9 mouse cellular contexts compared by ENCODE assay signal in the genomic region with DNA sequence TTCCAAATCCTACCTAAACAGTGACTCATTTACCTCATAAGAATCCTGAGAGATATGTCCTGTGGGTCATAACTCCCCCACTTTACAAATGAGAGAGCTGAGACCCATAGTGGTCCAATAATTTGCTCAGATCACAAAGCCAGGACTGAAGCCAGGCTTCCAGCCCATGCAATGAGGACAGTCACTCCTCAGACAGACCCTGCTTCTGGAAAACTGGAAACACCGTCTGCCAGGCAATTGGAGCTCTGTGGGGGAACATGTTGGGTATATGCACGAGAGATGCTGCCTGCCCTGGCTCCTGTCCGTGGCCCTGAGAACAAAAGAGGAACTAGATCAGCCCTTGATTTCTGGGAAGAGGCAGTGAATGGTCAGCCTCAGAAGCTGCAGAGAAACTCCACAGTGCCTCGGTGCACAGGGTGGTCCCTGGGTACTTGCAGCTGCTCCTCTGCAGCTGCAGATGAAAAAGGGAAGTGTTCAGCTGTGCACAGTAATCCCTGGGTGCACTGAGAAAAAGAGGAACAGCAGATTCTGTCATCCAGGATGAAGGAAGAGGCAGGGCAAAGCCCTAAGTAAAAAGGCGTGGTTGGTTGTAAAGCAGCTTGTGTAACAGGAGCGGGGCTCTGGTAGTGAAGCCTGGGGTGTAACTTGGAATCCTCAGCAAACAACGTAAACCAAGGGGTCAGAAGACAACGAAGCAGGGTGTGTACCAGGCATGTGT. TPM values are rescaled to one million over a fixed set of nuclear protein-coding genes. Genes with fewer than 3 reads are reported as not detected.
DNase-seq lines count a peak whose midpoint lies in the region; ATAC-seq and TF ChIP-seq lines count a peak whose summit lies in the region.
"Had no signal": no experiment of that assay in that cellular context is flagged by ENCODE, and none has a peak within 500 bp of the region (broad histone marks: within the 10 kb centered on the region; RNA-seq: fewer than 3 reads in every experiment).

No protein-coding gene starts in this region.

- WGBS in liver, embryonic 13.5 days (ENCODE audit: insufficient replicate concordance) = 12% methylated on average over 8 of the region's 8 CpGs
- WGBS in stomach, postnatal 0 days = 19% methylated on average over 8 of the region's 8 CpGs

- TF ChIP-seq EP300 in stomach, postnatal 0 days (optimal IDR thresholded peaks at IDR 0.05) = no peak

- intact Hi-C loops in gastrocnemius, postnatal 14 days (cut with DNase I; ENCODE audit: low total_unique reads) = no loop called here
- intact Hi-C loops in gastrocnemius, postnatal 36 days (cut with DNase I) = loop anchor here (5.0 kb wide), 1 partner anchor 42 kb away; no protein-coding TSS in a partner anchor

- peak; percentile 34 for DNase-seq in gastrocnemius, postnatal 14 days
- no peak for DNase-seq in gastrocnemius, postnatal 36 days
- peak; percentile 24 to 28 for DNase-seq in spleen, adult 18-20 months
- no peak for DNase-seq in spleen, adult 12 weeks (ENCODE audit: low spot score)
- DNase-seq in liver, embryonic 13.5 days = peak; percentile 8
- no peak for DNase-seq in stomach, postnatal 0 days (ENCODE audit: low spot score)
- DNase-seq in adrenal gland, postnatal 36 days = no peak

- no peak overlapping the region for H3K27ac ChIP-seq in liver, embryonic 13.5 days
- no peak overlapping the region for H3K27ac ChIP-seq in stomach, postnatal 0 days (replicated peaks)
- H3K27ac ChIP-seq: midbrain, embryonic 12.5 days had no signal

- no peak overlapping the region for H3K4me2 ChIP-seq in liver, embryonic 13.5 days
- no peak overlapping the region for H3K4me2 ChIP-seq in stomach, postnatal 0 days (replicated peaks; ENCODE audit: low read depth)
- H3K4me2 ChIP-seq: midbrain, embryonic 12.5 days had no signal

- H3K27me3 ChIP-seq in liver, embryonic 13.5 days = no peaks in the 10 kb centered on the region
- no peaks in the 10 kb centered on the region; the same call in 1 of the 2 replicates for H3K27me3 ChIP-seq in stomach, postnatal 0 days (ENCODE audit: control insufficient read depth, insufficient read depth, low read length)

- no peaks in the 10 kb centered on the region; the same call in 1 of the 2 replicates for H3K4me1 ChIP-seq in liver, embryonic 13.5 days (replicated peaks)
- no peaks in the 10 kb centered on the region for H3K4me1 ChIP-seq in stomach, postnatal 0 days (replicated peaks; ENCODE audit: control insufficient read depth, insufficient read depth)

- peak; percentile 41; the same call in 1 of the 2 replicates for ATAC-seq in liver, embryonic 13.5 days (ENCODE audit: low read depth)
- peak; percentile 49; the same call in 1 of the 2 replicates for ATAC-seq in stomach, postnatal 0 days (ENCODE audit: low FRiP score, low TSS enrichment)
- ATAC-seq in activated CD4-positive, CD25-positive, alpha-beta regulatory T cell, adult 4 months = no peak

- no peak overlapping the region for H3K4me3 ChIP-seq in liver, embryonic 13.5 days (replicated peaks)
- H3K4me3 ChIP-seq in stomach, postnatal 0 days (ENCODE audit: low read depth, low read length) = no peak overlapping the region
- H3K4me3 ChIP-seq: midbrain, embryonic 12.5 days had no signal

- no peaks in the 10 kb centered on the region for H3K9me3 ChIP-seq in liver, embryonic 13.5 days (replicated peaks)
- H3K9me3 ChIP-seq in stomach, postnatal 0 days (ENCODE audit: control insufficient read depth, low read length) = no peaks in the 10 kb centered on the region
- H3K9me3 ChIP-seq: midbrain, embryonic 12.5 days had no signal

- TF ChIP-seq CTCF in stomach, postnatal 0 days (IDR thresholded peaks at IDR 0.05; ENCODE audit: low read depth) = no peak

- no peaks in the 10 kb centered on the region for H3K36me3 ChIP-seq in liver, embryonic 13.5 days
- H3K36me3 ChIP-seq in stomach, postnatal 0 days (ENCODE audit: control insufficient read depth, insufficient read depth, low read length) = no peaks in the 10 kb centered on the region
- H3K36me3 ChIP-seq: midbrain, embryonic 12.5 days had no signal

- no peak overlapping the region for H3K9ac ChIP-seq in liver, embryonic 13.5 days
- no peak overlapping the region for H3K9ac ChIP-seq in stomach, postnatal 0 days (ENCODE audit: low read length)
- H3K9ac ChIP-seq: midbrain, embryonic 12.5 days had no signal

RNA-seq across cellular contexts. Expression of a gene that starts 5.5 kb away (rescaled TPM):
- total RNA-seq in gastrocnemius, postnatal 14 days (2021) = 10 to 100 TPM; 40.2 to 52.2 TPM
- total RNA-seq in gastrocnemius, postnatal 36 days (2021) = 10 to 100 TPM; 44.2 to 56.9 TPM
- 20.5 and 24.9 TPM in 2 replicates for polyA plus RNA-seq in liver, embryonic 13.5 days (2015; fragmentation: Nextera tagmentation; extraction: Ambion mirVana)
- 15.4 and 15.6 TPM in 2 replicates for polyA plus RNA-seq in stomach, postnatal 0 days (2015; fragmentation: Nextera tagmentation; extraction: Ambion mirVana)
- 10 to 100 TPM; 35.8 to 59.6 TPM for total RNA-seq in adrenal gland, postnatal 36 days (2021)
- polyA plus RNA-seq in activated CD4-positive, CD25-positive, alpha-beta regulatory T cell, adult 4 months (2017; shearing (Covaris generic)) = under 1 TPM in 1 of 2 experiments, not detected in 1; 0.09 TPM

Comparison
In these comparisons a context has a peak if more than half of its experiments do, and no peak if none do; other contexts are left out.
1. DNase-seq: peak in gastrocnemius, postnatal 14 days (single experiment), spleen, adult 18-20 months (2 of 2) and liver, embryonic 13.5 days (single experiment); none in gastrocnemius, postnatal 36 days (0 of 2), spleen, adult 12 weeks (single experiment), stomach, postnatal 0 days (single experiment) and adrenal gland, postnatal 36 days (0 of 2).